Mouse (Mus musculus) erythroid progenitor cell, adult 5-6 weeks (primary cell): ENCODE measurements around the gene Kcnc1. TPM values are rescaled to one million over a fixed set of nuclear protein-coding genes. Genes with fewer than 3 reads are reported as not detected.

ENCODE experiments used
- ATAC-seq: replicated peaks from 2 replicates; pipeline ENCODE4 v1.8.0; 2016; ENCODE audit warnings: moderate number of reproducible peaks, mild to moderate bottlenecking, moderate TSS enrichment, inconsistent platforms; ENCODE audit not compliant: poor library complexity, low FRiP score, severe bottlenecking
- total RNA-seq, 2 experiments: library from RNA; stranded (forward) in 1 of 2; stranded (reverse) in 1 of 2; fragments of 150-400 nt in 1 of 2; fragments of 186-747, 209-891 nt in 1 of 2; gene quantifications; 2 replicates each; pipeline versions ENCODE4 v1.2.3 to v1.2.4; 2015 to 2017; ENCODE audit warnings: low replicate concordance in 2 of 2

The Kcnc1 gene
- total RNA-seq, 2 experiments from 2014 or later: 5.0 TPM; not detected in 1

- no peak for ATAC-seq
Measured at GRCm38 (mm10) chr7:46393116-46393515, 3.2 kb upstream of the Kcnc1 start.

DNA sequence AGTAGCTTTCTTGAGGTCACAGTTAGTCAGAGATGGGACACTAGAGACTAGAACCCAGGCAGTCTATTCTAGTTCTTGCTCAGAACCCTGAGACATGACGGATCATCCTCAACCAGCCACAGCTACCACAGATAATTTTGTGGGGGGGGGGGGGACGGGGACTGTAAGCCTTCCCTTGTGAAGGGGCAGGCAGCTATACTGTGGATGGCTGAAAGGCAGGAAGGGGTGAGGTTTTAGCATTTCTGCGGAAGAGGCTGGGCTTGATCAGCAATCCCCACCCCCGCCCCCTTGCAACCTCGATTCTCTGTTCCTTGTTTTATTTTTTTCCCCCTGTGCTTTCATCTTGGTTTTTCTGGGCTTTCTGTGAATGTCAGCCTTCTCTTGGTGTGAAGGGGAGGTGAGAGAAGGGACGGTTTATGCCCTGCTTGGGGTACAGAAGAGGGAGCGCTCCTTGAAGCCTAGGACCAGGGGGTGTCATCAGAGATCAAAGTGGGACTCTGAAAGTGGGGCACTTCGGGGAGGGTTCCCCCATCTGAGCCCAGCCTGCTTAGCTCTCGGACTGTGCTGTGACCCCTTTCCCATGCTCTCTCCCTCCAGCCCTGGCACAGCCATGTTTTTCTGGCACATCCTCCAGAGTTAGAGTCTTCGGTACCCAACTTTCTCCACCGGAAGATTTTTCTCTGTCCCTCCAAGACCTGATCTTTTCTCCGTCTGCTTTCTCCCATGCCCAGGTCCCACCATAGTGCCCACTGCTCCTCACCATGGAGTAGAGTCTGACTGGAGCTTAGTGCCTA is 2.4 kb upstream of the Kcnc1 start:
- ATAC-seq: no peak

DNA sequence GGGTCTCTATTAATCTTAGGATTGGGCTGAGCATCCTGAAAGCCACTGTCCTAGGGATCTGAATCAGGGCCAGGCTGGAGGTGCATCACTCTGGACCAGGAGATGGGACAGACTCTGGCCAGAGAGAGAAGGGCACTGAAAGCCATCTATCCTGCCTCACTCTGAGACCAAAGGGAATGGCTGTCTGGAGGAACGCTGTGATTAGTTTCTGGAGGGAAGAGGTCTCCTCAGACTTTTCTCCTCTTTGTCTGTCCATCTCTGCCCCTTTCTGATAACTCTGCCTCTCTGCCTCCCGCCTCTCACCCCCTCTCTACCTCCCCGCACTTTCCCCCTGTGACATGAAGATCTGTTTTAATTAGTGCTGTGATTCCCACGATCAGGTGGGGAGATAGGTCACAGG is 1.4 kb upstream of the Kcnc1 start:
- no peak for ATAC-seq

DNA sequence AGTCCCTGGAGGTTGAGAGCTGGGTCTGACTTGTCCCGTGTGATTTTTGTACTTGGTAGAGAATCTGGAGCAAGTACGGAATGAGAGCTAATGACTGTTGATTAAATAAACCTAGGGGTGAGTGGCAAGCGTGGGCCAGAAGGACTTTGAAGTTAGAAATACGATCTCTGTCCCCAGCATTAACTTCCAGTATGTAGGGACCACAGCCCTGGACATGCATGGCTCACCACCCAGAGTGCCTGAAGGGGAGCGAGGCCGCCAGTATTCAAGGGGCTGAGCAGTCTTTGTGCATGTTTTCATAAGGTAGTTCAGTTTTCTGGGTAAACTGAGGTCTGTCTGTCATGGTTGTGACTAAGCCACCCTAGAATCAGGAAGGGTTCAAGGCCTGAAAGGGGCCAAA is 726 bp upstream of the Kcnc1 start:
- no peak for ATAC-seq

DNA sequence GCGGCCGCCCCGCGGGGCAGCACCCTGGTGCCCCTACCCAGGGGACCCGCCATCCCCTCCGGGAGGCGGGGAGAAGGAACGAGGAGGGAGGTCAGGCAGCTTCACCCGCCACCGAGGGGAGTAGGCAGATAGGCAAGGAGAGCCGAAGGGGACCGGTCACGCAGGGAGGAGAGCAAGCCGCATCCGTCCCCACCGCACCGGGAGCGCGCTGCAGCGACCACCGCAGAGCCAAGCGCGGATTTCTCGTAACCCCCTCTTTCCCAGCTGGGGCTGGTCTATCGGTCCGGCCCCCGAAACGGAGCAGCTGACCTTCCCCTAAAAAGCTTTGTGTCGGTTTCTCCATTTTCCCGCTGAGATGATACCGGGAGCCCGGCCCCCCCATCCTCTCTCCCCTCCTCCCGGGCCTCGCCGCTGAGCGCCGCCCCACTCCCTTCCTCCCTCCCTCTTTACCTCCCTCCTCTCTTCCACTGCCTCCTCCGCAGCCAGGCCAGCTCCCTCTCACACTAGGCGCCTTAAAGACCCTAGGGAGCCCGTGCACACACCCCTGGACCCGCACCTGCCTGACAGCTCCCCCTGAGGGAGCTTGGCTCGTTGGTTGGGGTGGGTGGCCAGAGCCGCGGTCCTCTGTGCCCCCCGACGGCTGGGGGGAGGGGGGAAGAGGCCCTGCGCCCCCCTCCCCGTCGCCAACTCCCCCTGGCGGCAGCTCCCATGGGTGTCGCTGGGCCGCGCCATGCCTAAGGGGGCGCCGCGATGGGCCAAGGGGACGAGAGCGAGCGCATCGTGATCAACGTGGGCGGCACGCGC is 833 bp downstream of the Kcnc1 start:
- no peak for ATAC-seq

DNA sequence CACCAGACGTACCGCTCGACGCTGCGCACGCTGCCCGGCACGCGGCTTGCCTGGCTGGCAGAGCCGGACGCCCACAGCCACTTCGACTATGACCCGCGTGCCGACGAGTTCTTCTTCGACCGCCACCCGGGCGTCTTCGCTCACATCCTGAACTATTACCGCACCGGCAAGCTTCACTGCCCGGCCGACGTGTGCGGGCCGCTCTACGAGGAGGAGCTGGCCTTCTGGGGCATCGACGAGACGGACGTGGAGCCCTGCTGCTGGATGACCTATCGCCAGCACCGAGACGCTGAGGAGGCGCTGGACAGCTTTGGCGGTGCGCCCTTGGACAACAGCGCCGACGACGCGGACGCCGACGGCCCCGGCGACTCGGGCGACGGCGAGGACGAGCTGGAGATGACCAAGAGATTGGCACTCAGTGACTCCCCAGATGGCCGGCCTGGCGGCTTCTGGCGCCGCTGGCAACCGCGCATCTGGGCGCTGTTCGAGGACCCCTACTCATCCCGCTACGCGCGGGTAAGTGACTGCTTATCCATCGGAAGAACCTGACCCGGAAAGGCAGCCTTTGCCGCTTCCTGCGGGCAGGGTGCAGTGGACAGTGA is 1.5 kb downstream of the Kcnc1 start:
- ATAC-seq: no peak

GRCm38 (mm10) chr7:46398612-46399011 is 2.3 kb downstream of the Kcnc1 start:
- no peak for ATAC-seq

DNA sequence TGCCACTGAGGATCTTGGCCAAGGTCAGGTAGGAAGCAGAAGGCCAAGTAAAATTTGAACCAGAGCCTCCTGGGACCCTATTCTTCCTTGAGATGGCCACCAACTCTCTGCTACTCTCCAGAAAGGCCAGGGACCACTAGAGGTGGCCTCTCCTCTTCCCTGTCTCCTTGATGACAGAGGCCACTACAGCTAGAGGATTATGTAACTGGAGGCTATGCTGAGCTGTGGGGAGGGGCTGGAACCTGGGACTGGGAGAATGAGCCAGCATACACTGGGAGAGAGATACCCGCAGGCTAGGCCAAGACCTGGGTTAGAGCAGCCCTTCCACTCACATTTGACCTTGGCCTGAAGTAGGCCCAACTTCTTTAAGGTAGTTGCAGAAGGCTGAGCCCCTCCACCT is 3.4 kb downstream of the Kcnc1 start:
- ATAC-seq: no peak

DNA sequence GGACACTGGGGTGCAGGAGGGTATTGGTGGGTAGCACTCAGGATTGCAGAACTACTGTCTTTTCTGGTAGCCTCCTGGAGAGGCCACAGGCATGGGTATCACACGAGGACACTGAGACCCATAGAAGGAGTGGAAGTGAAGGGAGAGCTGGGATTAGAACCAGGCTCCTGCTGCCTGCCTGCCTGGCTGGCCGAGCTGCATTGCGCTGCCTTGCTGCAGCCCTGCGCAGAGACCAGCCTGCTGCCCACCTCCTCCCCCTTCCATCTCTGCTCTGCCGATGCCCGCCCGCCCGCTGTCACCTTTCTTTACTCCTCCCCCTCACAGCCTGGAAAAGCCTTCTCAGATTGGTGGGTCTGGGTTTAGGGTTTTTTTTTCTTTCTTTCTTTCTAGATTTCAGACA is 4.0 kb downstream of the Kcnc1 start:
- no peak for ATAC-seq

DNA sequence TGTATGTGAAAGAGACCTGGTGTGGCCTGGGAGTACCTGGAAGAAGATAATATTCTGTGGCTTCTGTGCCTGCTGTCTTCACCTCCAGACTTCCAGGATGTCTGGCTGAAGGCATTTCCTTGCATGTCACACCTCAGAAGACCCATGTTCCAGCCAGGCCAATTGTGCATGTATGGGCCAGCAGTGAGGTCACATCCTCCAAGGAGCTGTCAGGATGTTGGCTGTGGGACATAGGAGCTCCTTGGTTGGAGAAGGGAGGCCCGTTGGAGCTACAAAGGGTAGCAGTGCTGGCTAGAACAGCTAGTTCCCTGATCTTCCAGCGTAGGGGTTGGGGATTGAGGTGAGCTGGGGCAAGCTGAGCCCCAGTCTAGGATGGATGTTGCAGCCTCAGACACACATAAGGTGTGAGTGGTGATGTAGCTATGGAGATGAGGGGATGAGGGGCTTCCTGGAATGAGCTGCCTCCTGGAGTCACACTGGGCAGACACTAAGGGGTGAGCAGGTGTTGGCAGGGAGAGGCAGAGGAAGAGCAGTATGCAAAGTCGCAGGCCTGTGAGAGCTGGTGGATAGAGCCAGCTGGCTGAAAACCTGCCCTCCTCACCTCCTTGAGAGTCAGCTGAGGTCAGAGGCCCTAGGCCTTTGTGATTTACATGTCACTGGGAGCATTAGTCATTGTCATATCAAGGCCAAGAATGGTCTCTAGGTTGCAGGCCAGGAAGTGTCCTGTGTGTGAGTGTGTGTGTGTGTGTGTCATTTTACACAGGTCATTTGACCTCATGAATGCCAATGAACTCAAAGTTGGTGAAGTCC is 5.3 kb downstream of the Kcnc1 start:
- ATAC-seq: no peak

- ATAC-seq: no peak
Measured at GRCm38 (mm10) chr7:46403616-46404485, 7.6 kb downstream of the Kcnc1 start.

DNA sequence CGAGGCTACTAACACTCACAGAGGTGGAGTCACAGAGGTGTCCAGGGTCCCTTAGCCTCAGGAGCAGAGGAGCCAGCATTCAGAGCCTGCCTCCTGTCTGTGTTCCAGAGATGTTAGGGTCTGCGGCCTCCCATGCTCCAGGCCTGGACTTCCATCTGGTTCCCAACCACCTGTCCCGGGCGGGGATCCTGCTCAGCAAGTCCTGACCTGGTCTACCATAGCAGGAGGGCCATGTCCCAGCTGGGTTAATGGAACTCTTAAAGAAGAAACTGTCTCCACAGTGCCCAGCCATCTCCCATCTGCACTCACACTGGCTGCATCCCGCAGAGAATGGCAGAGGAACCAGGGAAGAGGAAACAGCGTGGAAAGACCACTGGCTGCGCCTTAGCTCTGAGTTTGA is 8.5 kb downstream of the Kcnc1 start:
- ATAC-seq: no peak

- no peak for ATAC-seq
Measured at GRCm38 (mm10) chr7:46408606-46409005, 12.3 kb downstream of the Kcnc1 start.

DNA sequence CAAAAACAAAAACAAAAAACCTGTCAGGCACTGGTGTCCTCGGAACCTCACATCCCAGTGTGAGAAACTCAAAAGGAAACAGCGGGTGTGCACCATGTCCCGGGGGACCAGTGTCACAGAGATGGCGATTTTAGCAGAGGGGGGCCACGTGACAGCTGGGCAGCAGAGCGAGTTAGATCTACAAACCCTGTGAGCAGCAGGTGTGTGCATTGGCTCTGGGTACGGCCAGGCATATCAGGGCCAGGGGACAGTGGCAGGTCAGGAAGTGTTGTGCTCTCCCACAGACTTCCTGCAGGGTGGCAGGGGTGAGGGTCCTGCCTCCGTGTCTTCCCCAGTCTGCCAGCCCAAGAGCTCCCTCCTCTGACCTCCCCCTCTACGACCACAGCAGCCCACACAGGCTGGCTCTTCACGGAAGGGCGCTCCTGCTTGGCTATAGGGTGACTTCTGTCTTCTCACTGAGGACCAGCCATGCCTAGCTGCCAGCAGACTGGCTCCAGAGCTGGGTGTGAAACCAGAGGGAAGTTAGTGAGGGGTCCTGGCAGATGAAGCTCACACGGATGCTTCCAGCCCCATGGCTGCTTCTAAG is 13.0 kb downstream of the Kcnc1 start:
- ATAC-seq: no peak

DNA sequence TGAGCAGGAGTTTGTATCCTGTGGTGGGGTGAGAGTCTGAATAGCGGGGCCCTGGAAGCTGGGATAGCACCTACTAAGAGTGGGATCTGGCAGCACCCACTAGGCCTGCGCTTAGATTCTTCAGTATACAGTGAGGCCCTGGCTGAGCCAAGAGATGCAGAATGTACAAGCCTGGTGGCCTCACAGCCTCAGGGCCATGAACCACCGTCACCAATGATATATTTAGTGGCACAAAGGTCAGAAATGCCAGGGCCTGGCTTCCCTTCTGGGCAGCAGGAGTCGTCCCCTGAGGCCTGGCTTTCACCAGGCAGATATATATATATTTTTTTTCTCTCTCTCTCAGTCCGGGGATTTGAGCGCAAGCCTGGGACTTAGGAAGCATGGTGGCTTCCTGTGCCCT is 14.4 kb downstream of the Kcnc1 start:
- no peak for ATAC-seq

GRCm38 (mm10) chr7:46412823-46413222 is 16.5 kb downstream of the Kcnc1 start:
- no peak for ATAC-seq

GRCm38 (mm10) chr7:46413959-46414725 is 17.8 kb downstream of the Kcnc1 start:
- no peak for ATAC-seq

DNA sequence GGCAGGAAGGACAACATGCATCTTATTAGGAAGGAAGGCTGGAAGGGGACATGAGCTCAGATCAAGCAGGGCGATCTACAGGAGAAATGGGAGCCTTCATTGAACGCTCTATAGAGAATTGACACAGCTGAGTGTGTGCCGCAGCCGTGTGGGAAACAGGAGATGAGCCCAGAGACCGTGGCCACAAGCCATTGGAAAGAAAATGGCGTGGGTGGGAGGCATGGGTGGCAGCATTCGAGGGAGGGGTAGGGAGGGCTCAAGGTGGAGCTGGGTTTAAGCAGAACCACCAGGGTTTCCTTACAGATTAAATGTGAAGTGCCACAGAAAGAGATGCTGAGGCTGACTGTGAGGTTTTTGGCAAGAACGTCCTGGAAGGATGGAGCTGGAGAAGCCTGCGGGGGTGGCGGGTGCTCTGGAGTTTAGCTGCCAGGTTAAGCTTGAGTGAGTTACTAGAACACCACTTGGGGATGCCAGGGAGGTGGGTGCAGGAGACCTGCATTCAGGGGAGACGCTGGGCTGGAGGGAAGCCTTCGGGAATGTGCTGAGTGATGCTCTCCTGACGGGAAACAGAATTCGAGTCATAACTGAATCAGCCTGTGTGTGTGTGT is 19.6 kb downstream of the Kcnc1 start:
- ATAC-seq: no peak
